Mouse (Mus musculus) small intestine, adult 2 months (tissue): Measurements from ENCODE around the gene Sptlc2. TPM values are rescaled to one million over a fixed set of nuclear protein-coding genes. Genes with fewer than 3 reads are reported as not detected.
A peak's percentile ranks its signal among the peaks of the same experiment; 100 is the strongest.

Source experiments
- H3K27ac ChIP-seq: fragments of 200-500 bp; 2 replicates; pipeline ENCODE4 v1.5.1; 2012; ENCODE audit warnings: low read depth, low read length, control low read depth, inconsistent platforms; ENCODE audit not compliant: insufficient read depth
- H3K27me3 ChIP-seq: fragments of 200-500 bp; 2 replicates; pipeline ENCODE4 v1.6.1; 2012; ENCODE audit warnings: mild to moderate bottlenecking, moderate library complexity, low read length, inconsistent platforms; ENCODE audit not compliant: control insufficient read depth, insufficient read depth
- H3K36me3 ChIP-seq: fragments of 200-500 bp; 2 replicates; pipeline ENCODE4 v1.6.1; 2012; ENCODE audit warnings: mild to moderate bottlenecking, low read length, control low read depth, inconsistent platforms; ENCODE audit not compliant: control insufficient read depth, insufficient read depth
- H3K4me1 ChIP-seq: fragments of 200-500 bp; 2 replicates; pipeline ENCODE4 v1.6.1; 2012; ENCODE audit warnings: low read length, inconsistent platforms, mixed read lengths; ENCODE audit not compliant: control insufficient read depth, insufficient read depth, insufficient read length
- H3K4me3 ChIP-seq: fragments of 200-500 bp; 2 replicates; pipeline ENCODE4 v1.5.1; 2012; ENCODE audit warnings: low read depth, mild to moderate bottlenecking, control low read depth, inconsistent platforms, low read length, moderate library complexity
- CTCF ChIP-seq: fragments of 200-500 bp; IDR thresholded peaks from 2 replicates; pipeline ENCODE4 v1.5.1; 2012; ENCODE audit warnings: low read depth, mild to moderate bottlenecking, control low read depth, inconsistent platforms, low read length, moderate library complexity, mixed read lengths; ENCODE audit not compliant: insufficient replicate concordance, insufficient read length; ENCODE audit errors: extremely low read depth
- POLR2A ChIP-seq: fragments of 200-500 bp; IDR thresholded peaks from 2 replicates; pipeline ENCODE4 v1.6.1; 2012; ENCODE audit warnings: low read depth, mild to moderate bottlenecking, control low read depth, inconsistent platforms, low read length, moderate library complexity
- WGBS: fragments of 180-500 bp; shearing (Covaris S2); methylation state at CpG from one replicate; pipeline ENCODE4 v1.1.7; 2018; 5-methylcytosine and 5-hydroxymethylcytosine counted together
- polyA plus RNA-seq: library from polyadenylated mRNA; depleted of rRNA; stranded (reverse); fragments of >200 nt; gene quantifications from 2 replicates; pipeline ENCODE4 v1.2.3, GENCODE M21; 2012

Gene Sptlc2
- polyA plus RNA-seq, 1 experiment = 13.5 TPM

DNA sequence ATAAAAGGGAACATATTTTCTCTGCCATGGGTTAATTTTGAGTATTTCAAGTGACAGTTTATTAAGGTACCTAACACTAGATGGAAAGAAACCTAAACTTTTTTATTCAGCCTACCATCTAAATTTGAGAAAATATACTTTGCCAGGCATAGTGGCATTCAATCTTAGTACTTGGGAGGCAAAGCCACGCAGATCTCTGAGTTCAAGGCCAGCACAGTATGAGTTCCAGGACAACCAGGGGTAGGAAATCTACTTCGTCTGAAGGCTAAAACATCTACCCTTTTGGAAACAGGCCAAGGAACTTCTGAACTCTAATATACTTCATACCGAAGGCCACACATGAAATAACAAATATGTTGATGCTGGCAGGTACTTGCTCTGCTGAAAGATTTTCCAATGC is 26.0 kb downstream of the Sptlc2 start:
- TF ChIP-seq POLR2A (no peak), CTCF (no peak)
- H3K27me3 ChIP-seq = no peaks in the 10 kb centered on the region
- H3K4me3 ChIP-seq = no peak overlapping the region
- no peak overlapping the region for H3K27ac ChIP-seq
- no peaks in the 10 kb centered on the region for H3K4me1 ChIP-seq
- peaks cover 26% of the 10 kb centered on the region for H3K36me3 ChIP-seq
- 42% methylated on average over 3 of the region's 3 CpGs for WGBS

DNA sequence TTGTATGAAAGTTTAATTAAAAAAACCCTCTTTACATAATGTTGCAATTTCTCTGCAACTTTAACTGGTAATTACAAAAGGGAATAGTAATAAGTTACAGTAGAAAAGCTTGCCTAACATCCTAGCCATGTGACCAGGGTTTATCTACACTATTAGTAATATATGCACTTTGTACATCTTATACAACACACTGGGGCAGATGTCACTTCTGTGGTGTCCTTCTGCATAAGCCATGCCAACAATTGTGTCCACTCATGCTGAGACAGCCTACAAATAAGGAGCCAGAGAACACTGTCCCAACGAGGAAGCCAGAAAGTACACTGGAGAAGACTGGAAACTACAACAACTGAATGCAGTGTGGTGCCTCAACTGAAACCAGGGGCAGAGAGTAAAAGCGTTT is 40.1 kb downstream of the Sptlc2 start:
- H3K36me3 ChIP-seq = peaks cover 23% of the 10 kb centered on the region
- WGBS = 57% methylated on average over 2 of the region's 2 CpGs
- H3K27ac ChIP-seq = no peak overlapping the region
- no peaks in the 10 kb centered on the region for H3K4me1 ChIP-seq
- H3K27me3 ChIP-seq = no peaks in the 10 kb centered on the region
- TF ChIP-seq CTCF = no peak
- no peak for TF ChIP-seq POLR2A
- H3K4me3 ChIP-seq = no peak overlapping the region

DNA sequence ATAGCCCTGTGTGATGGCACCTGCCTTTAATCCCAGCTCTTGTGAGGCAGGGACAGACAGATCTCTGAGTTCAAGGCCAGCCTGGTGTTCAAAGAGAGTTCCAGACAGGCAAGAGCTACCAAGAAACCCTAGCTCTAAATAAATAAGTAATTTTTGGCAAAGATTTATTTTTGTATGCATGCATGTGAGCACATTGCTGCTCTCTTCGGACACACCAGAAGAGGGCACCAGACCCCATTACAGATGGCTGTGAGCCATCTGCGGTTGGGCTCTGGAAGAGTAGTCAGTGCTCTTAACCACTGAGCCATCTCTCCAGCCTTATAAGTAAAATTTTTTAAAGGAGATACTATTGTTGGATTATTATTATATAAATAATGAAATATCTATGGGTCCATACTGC is 40.6 kb downstream of the Sptlc2 start:
- Histone ChIP-seq H3K27me3 (no peaks in the 10 kb centered on the region), H3K36me3 (peaks cover 24% of the 10 kb centered on the region), H3K4me3 (no peak overlapping the region), H3K27ac (no peak overlapping the region), H3K4me1 (no peaks in the 10 kb centered on the region)
- WGBS = 92% methylated on average over 2 of the region's 2 CpGs
- no peak for TF ChIP-seq POLR2A
- peak; percentile 25; the same call in 1 of the 2 replicates for TF ChIP-seq CTCF

DNA sequence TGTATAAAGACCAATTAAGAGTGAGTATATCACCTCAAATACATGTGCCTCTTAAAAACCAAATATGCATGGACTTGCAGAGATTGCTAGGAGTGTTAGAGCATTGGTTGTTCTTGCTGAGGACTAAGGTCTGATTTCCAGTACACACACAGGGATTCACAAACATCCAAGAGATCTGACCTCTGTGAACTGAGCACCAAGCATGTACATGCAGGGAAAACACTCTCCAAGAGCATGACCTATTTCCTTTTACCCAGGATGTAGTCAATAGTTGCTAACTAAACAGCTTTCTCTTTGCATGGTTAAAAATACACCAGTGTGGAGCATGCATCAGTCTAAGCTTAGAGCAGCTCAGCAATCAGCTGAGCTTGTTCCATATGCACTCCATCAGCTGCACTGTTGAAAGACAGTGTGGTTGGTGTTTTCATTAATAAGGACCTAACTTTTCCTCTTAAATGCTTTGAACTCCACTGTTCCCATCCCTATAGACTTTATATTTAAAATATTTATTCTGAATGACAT is 45.0 kb downstream of the Sptlc2 start:
- H3K27me3 ChIP-seq = no peaks in the 10 kb centered on the region
- H3K4me3 ChIP-seq = no peak overlapping the region
- no peak for TF ChIP-seq POLR2A
- no peak for TF ChIP-seq CTCF
- H3K27ac ChIP-seq = no peak overlapping the region
- no peaks in the 10 kb centered on the region for H3K4me1 ChIP-seq
- peaks cover 37% of the 10 kb centered on the region for H3K36me3 ChIP-seq

DNA sequence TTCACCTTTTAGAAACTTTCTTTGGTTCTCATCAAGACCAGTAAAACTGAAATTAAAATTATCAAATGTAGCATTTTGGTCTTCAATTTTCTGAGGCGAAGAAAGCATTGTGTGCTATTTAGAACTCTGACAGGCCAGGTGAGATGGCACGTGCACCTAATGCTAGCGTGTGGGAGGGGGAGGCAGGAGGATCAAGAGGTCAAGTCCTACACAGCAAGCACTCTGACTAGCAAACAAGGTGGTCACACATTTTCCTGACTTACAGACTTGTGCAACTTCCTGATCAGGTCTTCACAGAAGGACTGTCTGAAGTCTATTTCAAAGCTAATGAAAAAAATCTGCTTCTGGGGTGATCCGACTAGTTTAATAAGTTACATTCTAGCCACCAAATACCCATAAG is 50.1 kb downstream of the Sptlc2 start:
- no peaks in the 10 kb centered on the region for H3K4me1 ChIP-seq
- WGBS = 88% methylated on average over 4 of the region's 4 CpGs
- peaks cover 45% of the 10 kb centered on the region for H3K36me3 ChIP-seq
- no peak overlapping the region for H3K4me3 ChIP-seq
- H3K27ac ChIP-seq = no peak overlapping the region
- no peaks in the 10 kb centered on the region for H3K27me3 ChIP-seq
- TF ChIP-seq POLR2A (no peak), CTCF (no peak)

DNA sequence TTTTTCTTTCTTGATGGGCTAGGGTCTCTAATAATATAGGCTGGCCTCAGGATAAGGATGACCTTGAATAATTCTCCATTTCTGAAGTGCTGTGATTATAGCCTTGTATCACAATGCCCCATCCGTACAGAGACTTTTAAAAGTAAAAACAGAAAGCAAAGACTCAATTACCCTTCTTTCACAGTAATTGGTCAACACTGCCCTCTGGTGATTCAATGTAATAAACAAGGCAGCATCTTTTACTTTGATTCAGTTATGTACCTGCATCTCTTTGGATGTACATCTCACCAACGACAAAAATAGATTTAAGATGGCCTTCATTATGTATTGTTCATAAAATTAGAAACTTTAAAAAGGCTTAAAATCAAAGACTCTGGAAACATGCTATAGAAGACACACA is 53.3 kb downstream of the Sptlc2 start:
- no peaks in the 10 kb centered on the region for H3K27me3 ChIP-seq
- TF ChIP-seq CTCF (no peak), POLR2A (no peak)
- H3K36me3 ChIP-seq = peaks cover 49% of the 10 kb centered on the region
- no peak overlapping the region for H3K27ac ChIP-seq
- 29% methylated on average over 2 of the region's 2 CpGs for WGBS
- H3K4me3 ChIP-seq = no peak overlapping the region
- no peaks in the 10 kb centered on the region for H3K4me1 ChIP-seq

DNA sequence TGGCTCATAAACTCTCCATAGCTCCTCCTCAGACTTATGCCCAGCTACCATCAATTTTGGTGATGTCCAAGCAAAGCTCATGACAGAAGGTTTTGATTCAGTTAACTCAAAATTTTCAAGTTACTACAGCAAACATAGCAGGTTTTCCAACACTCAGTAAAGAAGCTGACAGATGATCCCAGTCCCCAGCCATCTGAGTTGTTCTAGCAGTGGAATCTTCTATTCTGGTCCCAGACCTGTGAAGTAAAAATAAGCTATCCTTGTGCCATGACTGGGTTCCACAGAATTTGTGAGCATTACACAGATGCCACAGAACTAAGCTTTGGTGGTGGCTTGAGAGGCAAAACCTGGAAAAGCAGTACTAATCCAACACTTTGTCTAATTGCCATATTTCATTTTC is 54.4 kb downstream of the Sptlc2 start:
- TF ChIP-seq POLR2A (no peak), CTCF (no peak)
- Histone ChIP-seq H3K27ac (no peak overlapping the region), H3K4me1 (no peaks in the 10 kb centered on the region), H3K4me3 (no peak overlapping the region), H3K27me3 (no peaks in the 10 kb centered on the region), H3K36me3 (peaks cover 56% of the 10 kb centered on the region)

DNA sequence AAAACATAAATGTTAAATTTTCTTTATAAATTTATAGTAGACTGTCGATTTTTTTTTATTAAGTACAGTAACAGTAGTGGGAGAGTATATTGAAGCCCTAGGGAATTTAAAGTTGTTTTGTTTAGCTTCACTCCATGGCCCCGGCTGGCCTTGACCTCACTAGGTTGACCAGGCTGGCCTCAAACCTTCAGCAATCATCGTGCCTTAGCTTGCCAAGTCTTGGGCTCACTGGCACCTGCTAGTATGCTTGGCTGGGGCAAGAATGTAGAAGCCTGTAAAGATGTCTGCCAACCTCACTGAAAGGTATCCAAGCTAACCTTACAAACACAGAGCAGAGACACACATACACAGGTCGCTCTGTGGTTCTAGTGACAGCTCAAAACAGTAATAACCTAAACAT is 55.6 kb downstream of the Sptlc2 start:
- Histone ChIP-seq H3K4me1 (no peaks in the 10 kb centered on the region), H3K4me3 (no peak overlapping the region), H3K27ac (no peak overlapping the region), H3K27me3 (no peaks in the 10 kb centered on the region), H3K36me3 (peaks cover 56% of the 10 kb centered on the region)
- 88% methylated on average over 4 of the region's 4 CpGs for WGBS
- TF ChIP-seq POLR2A (no peak), CTCF (no peak)
